Mouse (Mus musculus) neural tube, embryonic 12.5 days (tissue): ENCODE data around the gene Grin2d. TPM values are rescaled to one million over a fixed set of nuclear protein-coding genes. Genes with fewer than 3 reads are reported as not detected.
A peak's percentile ranks its signal among the peaks of the same experiment; 100 is the strongest.

Experiments used
- ATAC-seq: fragments of 200-750 bp; cut with Nextera tagmentation; 2 replicates; pipeline ENCODE4 v1.8.0; 2017; ENCODE audit warnings: low read depth, mild to moderate bottlenecking, moderate TSS enrichment, moderate library complexity; ENCODE audit not compliant: low FRiP score
- H3K27ac ChIP-seq: fragments of 300-500 bp; sonication (generic); 2 replicates; pipeline ENCODE4 v1.5.1; 2016
- H3K27me3 ChIP-seq: fragments of 300-500 bp; sonication (generic); replicated peaks from 2 replicates; pipeline ENCODE4 v1.6.1; 2016; ENCODE audit warnings: mild to moderate bottlenecking
- H3K36me3 ChIP-seq: fragments of 300-500 bp; sonication (generic); 2 replicates; pipeline ENCODE4 v1.6.1; 2016; ENCODE audit warnings: mild to moderate bottlenecking
- H3K4me1 ChIP-seq: fragments of 300-500 bp; sonication (generic); 2 replicates; pipeline ENCODE4 v1.6.1; 2016
- H3K4me2 ChIP-seq: fragments of 300-500 bp; sonication (generic); replicated peaks from 2 replicates; pipeline ENCODE4 v1.6.1; 2016; ENCODE audit warnings: mild to moderate bottlenecking
- H3K4me3 ChIP-seq: fragments of 300-500 bp; sonication (generic); 2 replicates; pipeline ENCODE4 v1.5.1; 2016
- H3K9ac ChIP-seq: fragments of 300-500 bp; sonication (generic); 2 replicates; pipeline ENCODE4 v1.6.1; 2016; ENCODE audit warnings: mild to moderate bottlenecking
- H3K9me3 ChIP-seq: fragments of 300-500 bp; sonication (generic); 2 replicates; pipeline ENCODE4 v1.6.1; 2016; ENCODE audit warnings: mild to moderate bottlenecking
- WGBS: fragments of 180-500 bp; shearing (Covaris S2); methylation state at CpG from one replicate; pipeline ENCODE4 v1.1.7; 2016; 5-methylcytosine and 5-hydroxymethylcytosine counted together
- polyA plus RNA-seq: library from polyadenylated mRNA; unstranded; fragments of >200 nt; fragmentation: Nextera tagmentation; extraction: Ambion mirVana; gene quantifications from 2 replicates; pipeline ENCODE4 v1.2.1, GENCODE M21; 2016

Gene Grin2d
- polyA plus RNA-seq, 1 experiment from 2014 or later, result 1.5 TPM

DNA sequence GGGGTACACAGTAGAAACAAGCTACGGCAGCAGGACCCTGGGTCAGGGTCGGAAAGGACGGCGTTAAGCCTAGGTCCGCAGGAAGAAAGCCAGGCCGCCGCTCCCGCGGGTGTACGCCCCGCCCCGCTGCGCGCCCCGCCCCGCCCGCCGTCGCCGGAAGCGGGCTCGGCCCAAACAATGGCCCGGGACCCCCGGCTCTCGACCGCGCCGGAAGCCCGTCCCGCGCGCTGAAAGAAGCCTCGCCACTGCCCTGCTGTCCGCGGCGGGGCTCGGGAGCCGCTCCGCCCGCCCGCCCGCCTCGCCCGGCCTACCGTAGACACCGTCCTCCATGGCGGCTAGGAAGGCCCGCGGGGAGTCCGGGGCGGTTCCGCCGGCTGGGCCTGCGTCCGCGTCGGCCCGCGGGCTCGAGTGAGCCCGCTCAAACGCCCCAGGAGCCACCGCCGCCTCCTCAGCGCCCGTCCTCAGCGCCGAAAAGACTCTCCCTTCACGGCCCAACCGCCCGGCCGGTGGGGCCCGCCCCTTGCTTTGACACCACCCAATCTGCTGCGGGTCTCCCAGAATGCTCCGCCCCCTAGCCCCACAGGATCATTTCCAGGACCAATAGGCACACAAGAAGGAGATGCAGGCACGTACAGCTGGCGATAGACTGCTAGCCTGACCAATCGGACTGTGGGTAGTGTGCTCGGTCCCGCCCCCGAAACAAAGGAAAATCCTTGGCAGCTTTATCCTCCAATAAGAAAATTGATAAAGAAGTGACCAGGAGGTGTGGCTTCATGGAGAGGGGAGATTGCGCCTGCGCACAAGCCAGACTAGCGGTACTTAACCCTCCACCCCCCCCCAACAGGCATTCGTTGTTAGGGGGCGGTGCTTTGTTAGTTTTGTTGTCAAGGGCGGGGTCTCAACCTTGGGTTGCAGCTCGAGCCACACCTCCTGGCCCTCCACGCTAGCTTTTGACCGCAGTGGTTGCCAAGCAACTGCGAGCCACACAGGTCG lies 64.1 kb downstream of the Grin2d start, which contains the start of gene Cyth2:
TSS of gene Cyth2 (minus strand) at position 795 of the 993 bp plus-strand sequence.
- Histone ChIP-seq H3K4me2 (peak within 1 kb of the TSS; percentile 92), H3K9me3 (no peaks in the 10 kb centered on the region), H3K27ac (peak within 1 kb of the TSS; percentile 100), H3K4me1 (peaks cover 26% of the 10 kb centered on the region), H3K4me3 (peak within 1 kb of the TSS; percentile 96), H3K36me3 (peaks cover 39% of the 10 kb centered on the region), H3K27me3 (peaks cover 4% of the 10 kb centered on the region; the same call in 1 of the 2 replicates), H3K9ac (peak within 1 kb of the TSS; percentile 100)
- under 1% methylated on average over 89 of the region's 92 CpGs for whole genome bisulfite sequencing
- peak; percentile 99 for ATAC-seq

DNA sequence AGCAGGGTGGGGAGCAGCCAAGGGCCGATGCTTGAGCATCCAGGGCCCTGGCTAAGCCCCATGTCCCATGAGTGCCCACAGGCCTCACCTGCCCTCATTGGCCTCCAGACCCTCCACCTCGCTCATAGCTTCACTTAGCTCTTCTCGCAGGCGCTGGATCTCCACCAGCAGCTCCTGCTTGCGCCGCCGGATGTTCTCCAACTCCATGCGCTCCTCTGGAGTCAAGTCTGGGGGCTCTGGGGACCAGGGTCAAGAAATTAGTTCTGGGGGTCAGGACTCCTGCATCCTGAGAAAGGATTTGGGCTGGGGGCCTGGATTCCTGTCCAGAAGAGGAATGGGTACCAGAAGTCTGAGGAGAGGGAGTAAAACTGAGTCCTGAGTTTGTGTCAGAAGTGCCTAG lies 65.3 kb downstream of the Grin2d start:
- H3K27me3 ChIP-seq, result no peaks in the 10 kb centered on the region
- no peak overlapping the region for H3K27ac ChIP-seq
- ATAC-seq, result no peak
- peak overlapping the region; percentile 96 for H3K4me3 ChIP-seq
- H3K4me1 ChIP-seq, result peaks cover 26% of the 10 kb centered on the region
- H3K9ac ChIP-seq, result peak overlapping the region; percentile 100
- WGBS, result 88% methylated on average over 8 of the region's 8 CpGs
- H3K4me2 ChIP-seq, result peak overlapping the region; percentile 92
- H3K9me3 ChIP-seq, result no peaks in the 10 kb centered on the region
- H3K36me3 ChIP-seq, result peaks cover 50% of the 10 kb centered on the region

- Histone ChIP-seq H3K9me3 (no peaks in the 10 kb centered on the region), H3K9ac (no peak overlapping the region), H3K4me1 (peaks cover 16% of the 10 kb centered on the region), H3K4me3 (no peak overlapping the region), H3K36me3 (peaks cover 68% of the 10 kb centered on the region), H3K27me3 (no peaks in the 10 kb centered on the region), H3K4me2 (no peak overlapping the region), H3K27ac (no peak overlapping the region)
- no peak for ATAC-seq
- WGBS, result 88% methylated on average over 14 of the region's 14 CpGs
Observed at GRCm38 (mm10) chr7:45809276-45810075, 68.7 kb downstream of the Grin2d start.

DNA sequence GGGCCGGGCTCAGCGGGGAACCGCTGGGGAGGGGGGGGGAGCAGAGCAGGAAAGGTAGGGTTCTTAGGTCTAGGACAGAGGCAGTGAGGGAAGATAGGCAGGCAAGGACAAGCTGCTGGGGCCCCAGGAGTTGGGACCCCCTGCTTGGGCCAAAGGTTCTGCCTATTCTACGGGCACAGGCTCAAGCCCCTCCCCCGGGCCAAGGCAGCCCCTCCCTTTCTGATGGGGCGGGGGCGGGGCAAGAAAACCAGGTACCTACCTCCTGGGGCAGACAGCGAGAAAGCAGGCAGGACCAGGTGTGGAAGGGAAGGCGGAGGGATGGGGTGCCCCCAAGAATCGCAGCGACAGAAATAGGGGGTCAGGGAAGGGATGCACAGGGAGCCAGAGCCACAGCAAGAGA lies 69.7 kb downstream of the Grin2d start:
- peaks cover 79% of the 10 kb centered on the region for H3K36me3 ChIP-seq
- H3K4me3 ChIP-seq, result no peak overlapping the region
- no peaks in the 10 kb centered on the region for H3K9me3 ChIP-seq
- 52% methylated on average over 8 of the region's 11 CpGs for WGBS
- H3K4me1 ChIP-seq, result peaks cover 16% of the 10 kb centered on the region
- H3K27me3 ChIP-seq, result no peaks in the 10 kb centered on the region
- H3K27ac ChIP-seq, result no peak overlapping the region
- ATAC-seq, result no peak
- H3K9ac ChIP-seq, result no peak overlapping the region
- no peak overlapping the region for H3K4me2 ChIP-seq

- no peak overlapping the region for H3K4me2 ChIP-seq
- peaks cover 80% of the 10 kb centered on the region for H3K36me3 ChIP-seq
- H3K27ac ChIP-seq, result no peak overlapping the region
- no peaks in the 10 kb centered on the region for H3K4me1 ChIP-seq
- H3K27me3 ChIP-seq, result no peaks in the 10 kb centered on the region
- H3K4me3 ChIP-seq, result no peak overlapping the region
- no peak for ATAC-seq
- H3K9me3 ChIP-seq, result no peaks in the 10 kb centered on the region
- no peak overlapping the region for H3K9ac ChIP-seq
- WGBS, result 63% methylated on average over 5 of the region's 5 CpGs
Observed at GRCm38 (mm10) chr7:45805941-45806340, 72.2 kb downstream of the Grin2d start.

GRCm38 (mm10) chr7:45802551-45802950 lies 75.6 kb downstream of the Grin2d start:
- no peak overlapping the region for H3K27ac ChIP-seq
- peaks cover 19% of the 10 kb centered on the region for H3K27me3 ChIP-seq
- H3K4me3 ChIP-seq, result no peak overlapping the region
- H3K4me2 ChIP-seq, result no peak overlapping the region
- no peak for ATAC-seq
- H3K36me3 ChIP-seq, result peaks cover 58% of the 10 kb centered on the region
- H3K9ac ChIP-seq, result no peak overlapping the region
- no peaks in the 10 kb centered on the region for H3K9me3 ChIP-seq
- WGBS, result 94% methylated on average over 6 of the region's 6 CpGs
- peaks cover 15% of the 10 kb centered on the region for H3K4me1 ChIP-seq

- Histone ChIP-seq H3K4me1 (peaks cover 21% of the 10 kb centered on the region), H3K36me3 (peaks cover 52% of the 10 kb centered on the region), H3K4me3 (no peak overlapping the region), H3K9me3 (no peaks in the 10 kb centered on the region), H3K9ac (no peak overlapping the region), H3K27ac (no peak overlapping the region), H3K4me2 (no peak overlapping the region), H3K27me3 (peaks cover 31% of the 10 kb centered on the region)
- ATAC-seq, result peak; percentile 39
- WGBS, result 4% methylated on average over 12 of the region's 12 CpGs
Observed at GRCm38 (mm10) chr7:45801348-45801747, 76.8 kb downstream of the Grin2d start.

- 0 out of 2 replicates have a peak overlapping the region, but pooled peaks have one; percentile 8 for H3K9ac ChIP-seq
- peak overlapping the region; percentile 20 for H3K4me2 ChIP-seq
- peaks cover 56% of the 10 kb centered on the region for H3K36me3 ChIP-seq
- H3K27ac ChIP-seq, result no peak overlapping the region
- H3K4me1 ChIP-seq, result peaks cover 21% of the 10 kb centered on the region
- ATAC-seq, result no peak
- peaks cover 36% of the 10 kb centered on the region for H3K27me3 ChIP-seq
- 19% methylated on average over 24 of the region's 25 CpGs for WGBS
- H3K9me3 ChIP-seq, result no peaks in the 10 kb centered on the region
- no peak overlapping the region for H3K4me3 ChIP-seq
Observed at GRCm38 (mm10) chr7:45800546-45801204, 77.5 kb downstream of the Grin2d start.

- no peak for ATAC-seq
- Histone ChIP-seq H3K9me3 (no peaks in the 10 kb centered on the region), H3K4me1 (peaks cover 21% of the 10 kb centered on the region), H3K27ac (no peak overlapping the region), H3K9ac (no peak overlapping the region), H3K4me3 (no peak overlapping the region), H3K4me2 (no peak overlapping the region), H3K36me3 (peaks cover 63% of the 10 kb centered on the region), H3K27me3 (peaks cover 42% of the 10 kb centered on the region)
- 38% methylated on average over 7 of the region's 7 CpGs for WGBS
Observed at GRCm38 (mm10) chr7:45800001-45800400, 78.2 kb downstream of the Grin2d start.

DNA sequence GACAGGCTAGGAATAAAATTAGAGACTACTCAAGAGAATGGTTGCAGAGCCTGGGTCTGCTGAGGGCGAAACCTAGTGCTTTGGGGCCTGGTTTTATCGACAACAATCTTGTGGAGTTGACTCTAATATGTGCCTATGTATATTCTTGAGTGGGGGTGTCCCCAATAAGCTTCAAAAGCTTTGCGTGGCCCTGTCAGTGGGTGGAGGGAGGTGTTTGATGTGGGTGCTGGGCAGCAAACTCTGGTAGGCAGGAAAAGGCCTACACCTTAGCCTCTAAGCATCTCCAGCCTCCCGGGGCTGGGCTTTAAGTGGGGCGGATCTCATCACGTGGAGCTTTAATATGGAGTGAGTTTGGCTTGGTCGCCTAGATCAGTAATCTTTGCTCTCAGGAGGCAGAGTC lies 79.2 kb downstream of the Grin2d start:
- H3K4me2 ChIP-seq, result peak overlapping the region; percentile 70
- H3K36me3 ChIP-seq, result peaks cover 68% of the 10 kb centered on the region
- H3K27me3 ChIP-seq, result peaks cover 51% of the 10 kb centered on the region
- H3K9me3 ChIP-seq, result no peaks in the 10 kb centered on the region
- peaks cover 21% of the 10 kb centered on the region for H3K4me1 ChIP-seq
- H3K27ac ChIP-seq, result no peak overlapping the region
- ATAC-seq, result no peak
- 0 out of 2 replicates have a peak overlapping the region, but pooled peaks have one; percentile 59 for H3K9ac ChIP-seq
- WGBS, result 53% methylated on average over 7 of the region's 7 CpGs
- H3K4me3 ChIP-seq, result no peak overlapping the region

DNA sequence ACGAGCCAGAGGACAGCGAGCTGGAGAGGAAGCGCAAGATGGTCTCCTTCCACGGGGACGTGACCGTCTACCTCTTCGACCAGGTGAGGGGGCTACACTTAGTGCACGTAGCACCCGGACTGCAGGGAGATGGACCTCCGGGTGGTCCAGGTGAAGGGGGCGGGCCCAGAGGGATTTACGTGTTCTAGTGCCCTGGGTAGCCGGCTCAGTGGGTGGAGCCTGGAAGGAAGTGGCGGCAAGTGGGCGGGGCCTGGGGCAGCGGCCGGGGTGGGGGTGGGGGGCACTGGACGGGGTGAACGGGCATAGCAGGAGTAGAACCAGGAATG lies 79.7 kb downstream of the Grin2d start:
- peaks cover 54% of the 10 kb centered on the region for H3K27me3 ChIP-seq

More for the DNA sequence above, 79.7 kb downstream of the Grin2d start:
- no peak for ATAC-seq
- peaks cover 68% of the 10 kb centered on the region for H3K36me3 ChIP-seq
- peak overlapping the region; percentile 59 for H3K9ac ChIP-seq
- peak overlapping the region; percentile 36 for H3K4me3 ChIP-seq
- WGBS, result 4% methylated on average over 19 of the region's 19 CpGs
- H3K4me2 ChIP-seq, result peak overlapping the region; percentile 70
- H3K27ac ChIP-seq, result no peak overlapping the region
- peaks cover 21% of the 10 kb centered on the region for H3K4me1 ChIP-seq
- H3K9me3 ChIP-seq, result no peaks in the 10 kb centered on the region
